Mouse (Mus musculus) Patski (cell line): ENCODE measurements around the gene Smurf2. TPM values are rescaled to one million over a fixed set of nuclear protein-coding genes. Genes with fewer than 3 reads are reported as not detected.
A peak's percentile ranks its signal among the peaks of the same experiment; 100 is the strongest.

ENCODE experiments used
- ATAC-seq: fragments of 100-300 bp; one replicate; pipeline ENCODE4 v1.8.0; 2021
- CTCF ChIA-PET: fragments of 350-600 bp; sonication (Branson Sonifier 250); formaldehyde crosslinking; loops from one replicate; lab custom pipeline; 2022; ENCODE audit warnings: inconsistent platforms; lab: Charles Lee
- POLR2A ChIA-PET: fragments of 350-600 bp; sonication (Branson Sonifier 250); formaldehyde crosslinking; loops from one replicate; lab custom pipeline; 2022; ENCODE audit warnings: antibody characterized with exemption, inconsistent platforms; lab: Charles Lee
- DNase-seq: peaks from one replicate; pipeline ENCODE4 v3.0.0-alpha.2; 2011; ENCODE audit warnings: low read depth, low spot score
- H3K27me3 ChIP-seq: fragments of 371-371 bp; one replicate; pipeline ENCODE4 v1.5.1; 2021
- CTCF ChIP-seq: fragments of 100-300 bp; IDR thresholded peaks from one replicate; pipeline ENCODE4 v1.5.1; 2021
- in situ Hi-C: fragments of 300-500 bp; cut with MboI; formaldehyde crosslinking; loops from 3 replicates; pipeline ENCODE4 v1.11.1; 2018; ENCODE audit warnings: low pct_unique_long_range_greater_than_20kb, mixed read lengths
- polyA plus RNA-seq: library from polyadenylated mRNA; unstranded; gene quantifications from one replicate; pipeline ENCODE4 v1.2.3, GENCODE M21; 2021

The Smurf2 gene
- polyA plus RNA-seq, 1 experiment from 2014 or later = 38.0 TPM

DNA sequence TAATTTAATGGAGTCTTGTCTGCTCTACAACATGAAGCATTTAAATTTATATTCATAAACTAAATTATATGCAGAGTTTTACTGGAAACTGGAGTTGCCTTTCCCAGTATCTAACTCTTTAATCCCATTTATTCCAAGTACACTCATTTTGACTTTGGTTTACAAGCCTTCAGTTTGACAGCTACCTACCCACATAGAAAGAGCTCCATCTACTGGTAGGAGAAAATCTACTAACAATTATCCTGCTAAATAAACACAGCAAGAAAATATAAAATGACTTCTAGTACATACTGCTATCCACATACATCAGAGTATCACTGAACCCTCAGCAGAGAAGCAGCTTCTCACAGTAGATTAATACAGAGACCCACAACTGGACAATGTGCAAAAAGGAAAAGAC is 9.3 kb downstream of the Smurf2 start:
- in situ Hi-C loops = no loop called here
- TF ChIP-seq CTCF = peak; percentile 41
- H3K27me3 ChIP-seq = no peaks in the 10 kb centered on the region
- ChIA-PET CTCF (interaction anchor here (0.6 to 1.8 kb wide), 8 partner anchors 11 to 78 kb away, joined by 3 to 10 read pairs (median 3); no protein-coding TSS in a partner anchor), POLR2A (no interaction called here)
- no peak for DNase-seq
- no peak for ATAC-seq

DNA sequence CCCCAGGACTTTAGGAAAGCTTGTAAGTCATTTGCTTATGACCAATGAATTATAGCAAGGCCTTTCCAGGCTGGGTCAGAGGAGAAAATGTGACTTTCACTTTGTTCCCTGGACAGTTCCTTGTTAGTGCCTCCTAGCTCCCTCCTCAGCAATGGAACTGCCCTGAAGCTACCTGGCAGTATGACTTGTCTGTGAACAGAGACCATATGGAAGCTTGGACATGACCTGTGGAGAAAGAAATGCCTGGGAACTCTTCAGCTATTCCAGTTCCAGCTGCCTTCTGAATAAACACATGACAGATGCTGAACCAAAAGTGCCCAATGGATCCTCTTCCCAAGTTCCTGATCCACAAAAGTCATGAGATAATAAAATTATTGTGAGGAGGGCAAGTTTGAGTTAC is 12.5 kb downstream of the Smurf2 start:
- ChIA-PET POLR2A (no interaction called here), CTCF (interaction anchor here (1.0 kb wide), 2 partner anchors 11 to 13 kb away, joined by 3 to 4 read pairs; no protein-coding TSS in a partner anchor)
- in situ Hi-C loops = no loop called here
- H3K27me3 ChIP-seq = no peaks in the 10 kb centered on the region
- ATAC-seq = no peak
- DNase-seq = no peak
- no peak for TF ChIP-seq CTCF

DNA sequence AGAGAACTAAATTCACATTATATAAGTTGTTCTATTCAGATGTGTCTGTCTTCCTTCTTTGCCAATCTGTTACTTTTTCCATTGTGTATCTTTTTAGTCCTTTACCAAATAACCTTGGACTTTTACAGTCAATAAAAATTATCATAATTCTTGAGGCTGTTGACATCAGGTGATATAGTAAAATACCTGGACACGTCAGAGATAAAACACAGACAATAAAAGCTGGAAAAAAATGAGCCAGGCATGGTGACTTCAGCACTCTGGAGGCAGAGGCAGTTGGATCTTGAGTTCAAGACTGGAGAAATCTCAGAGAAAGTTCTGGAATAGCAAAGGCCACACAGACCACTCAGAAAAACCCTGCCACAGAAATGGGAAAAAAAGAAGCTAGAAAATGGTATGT is 13.3 kb downstream of the Smurf2 start:
- ChIA-PET CTCF (interaction anchor here (1.0 to 1.5 kb wide), 3 partner anchors 8 to 12 kb away, joined by 3 to 4 read pairs (median 3); no protein-coding TSS in a partner anchor), POLR2A (no interaction called here)
- in situ Hi-C loops = no loop called here
- no peak for ATAC-seq
- H3K27me3 ChIP-seq = no peaks in the 10 kb centered on the region
- TF ChIP-seq CTCF = no peak
- no peak for DNase-seq

DNA sequence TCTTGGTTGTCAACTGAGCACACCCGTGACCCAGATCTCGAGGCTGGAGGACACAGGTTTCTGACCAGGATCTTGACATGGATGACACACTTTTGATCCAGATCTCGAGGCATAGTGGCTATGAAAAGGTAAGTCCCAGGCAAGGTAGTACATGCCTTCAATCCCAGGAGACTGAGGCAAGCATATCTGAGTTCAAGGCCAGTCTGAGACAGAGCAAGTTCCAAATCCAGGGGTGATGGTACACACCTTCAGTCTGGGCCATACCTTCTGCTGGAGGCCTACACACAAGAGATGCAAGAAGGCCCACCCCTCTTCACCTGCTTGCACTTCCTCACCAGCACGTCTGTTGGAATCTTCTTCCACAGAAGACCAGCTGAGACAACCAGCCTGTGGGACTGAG is 14.8 kb downstream of the Smurf2 start:
- ChIA-PET CTCF (no interaction called here), POLR2A (no interaction called here)
- no peaks in the 10 kb centered on the region for H3K27me3 ChIP-seq
- in situ Hi-C loops = no loop called here
- no peak for DNase-seq
- TF ChIP-seq CTCF = no peak
- no peak for ATAC-seq

DNA sequence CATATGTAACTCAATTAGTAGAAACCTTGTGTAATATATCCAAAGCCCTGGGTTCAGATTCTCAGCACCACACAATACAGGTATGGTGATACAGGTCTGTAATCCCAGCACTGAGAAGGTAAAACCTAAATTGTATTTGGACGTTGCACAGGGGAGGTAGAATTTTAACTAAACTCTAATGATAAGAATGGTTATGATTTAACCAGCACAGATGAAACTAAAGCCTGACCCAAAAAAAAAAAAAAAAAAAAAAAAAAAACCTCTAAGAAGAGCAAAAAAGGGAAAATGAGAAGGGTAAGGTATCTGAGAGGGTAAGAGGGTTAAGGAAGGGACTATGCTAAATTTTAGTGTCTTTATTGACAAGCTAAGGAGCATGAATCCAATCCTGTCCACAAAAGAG is 20.7 kb downstream of the Smurf2 start:
- POLR2A ChIA-PET = no interaction called here
- no peaks in the 10 kb centered on the region for H3K27me3 ChIP-seq
- ATAC-seq (no peak), DNase-seq (no peak)
- in situ Hi-C loops = no loop called here
- CTCF ChIA-PET = interaction anchor here (1.6 kb wide), 1 partner anchor 11 kb away, joined by 5 read pairs; no protein-coding TSS in a partner anchor
- TF ChIP-seq CTCF = no peak

DNA sequence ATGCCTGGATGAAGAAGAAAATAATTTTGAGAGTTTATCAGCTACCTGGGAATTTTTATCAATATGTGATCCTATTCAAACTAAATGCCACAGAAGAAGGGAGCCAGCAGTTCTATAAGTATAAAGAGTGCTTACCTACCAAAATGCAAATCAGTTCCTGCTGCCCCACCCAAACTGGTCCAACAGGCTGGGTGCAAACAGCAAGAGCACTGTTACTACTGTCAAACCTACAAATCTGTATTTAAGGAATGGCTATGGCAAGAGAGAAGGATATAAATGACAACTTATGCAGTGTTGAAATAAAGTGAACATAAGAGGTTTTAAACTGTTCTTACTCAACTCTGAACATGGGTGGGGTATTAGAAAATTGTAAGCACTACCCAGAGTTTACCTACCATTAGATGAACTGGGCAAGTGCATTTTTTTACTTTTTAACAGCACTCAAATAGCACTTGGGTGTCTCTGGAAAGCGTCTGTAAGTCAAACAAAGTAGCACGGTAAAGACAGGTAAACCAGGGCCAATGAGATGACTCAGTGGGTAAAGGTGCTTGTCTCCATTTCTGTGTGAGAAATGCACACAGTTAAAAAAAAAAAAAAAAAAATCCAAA is 23.9 kb downstream of the Smurf2 start:
- DNase-seq = no peak
- POLR2A ChIA-PET = no interaction called here
- no peak for ATAC-seq
- H3K27me3 ChIP-seq = no peaks in the 10 kb centered on the region
- TF ChIP-seq CTCF = no peak
- in situ Hi-C loops = no loop called here
- CTCF ChIA-PET = interaction anchor here (1.1 kb wide), 3 partner anchors 13 to 84 kb away, joined by 3 to 5 read pairs (median 4); no protein-coding TSS in a partner anchor

DNA sequence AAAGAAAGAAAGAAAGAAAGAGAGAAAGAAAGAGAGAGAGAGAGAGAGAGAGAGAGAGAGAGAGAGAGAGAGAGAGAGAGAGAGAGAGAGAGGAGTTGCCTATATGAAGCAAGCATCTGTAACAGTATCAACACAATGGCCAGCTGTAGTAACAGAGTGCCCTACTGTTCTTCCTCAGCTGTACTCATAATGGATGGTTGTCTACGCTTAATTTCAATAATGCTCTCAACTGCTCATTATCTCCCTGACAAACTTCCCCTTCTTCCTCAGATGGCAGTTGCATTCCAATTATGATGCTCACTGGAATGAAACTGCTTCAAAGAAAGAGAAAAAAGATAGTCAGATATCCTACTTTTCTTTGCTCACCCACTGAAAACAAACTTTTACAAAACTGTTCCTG is 36.9 kb downstream of the Smurf2 start:
- in situ Hi-C loops = no loop called here
- no peak for TF ChIP-seq CTCF
- ATAC-seq (no peak), DNase-seq (no peak)
- POLR2A ChIA-PET = no interaction called here
- H3K27me3 ChIP-seq = no peaks in the 10 kb centered on the region
- CTCF ChIA-PET = interaction anchor here (1.1 kb wide), 1 partner anchor 13 kb away, joined by 3 read pairs; no protein-coding TSS in a partner anchor

DNA sequence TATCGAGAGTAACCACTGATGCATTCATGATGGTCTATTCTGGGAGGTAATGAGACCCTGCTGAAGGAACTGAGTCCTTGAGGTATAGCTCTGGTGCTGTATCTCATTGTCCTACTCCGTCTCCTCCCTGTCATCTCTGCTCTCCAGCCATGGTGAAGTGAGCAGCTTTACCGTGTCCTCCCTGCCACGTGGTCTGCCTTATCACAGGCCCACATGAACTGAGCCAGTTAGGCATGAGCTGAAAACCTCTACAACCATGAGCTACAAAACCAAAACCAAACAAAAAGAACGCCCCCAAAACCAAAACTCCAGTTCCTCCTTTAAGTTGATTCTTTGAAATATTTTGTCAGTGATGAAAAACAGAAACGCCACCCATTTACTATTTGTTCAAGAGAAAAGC is 47.9 kb downstream of the Smurf2 start:
- DNase-seq (no peak), ATAC-seq (no peak)
- no peaks in the 10 kb centered on the region for H3K27me3 ChIP-seq
- CTCF ChIA-PET = interaction anchor here (1.2 to 3.0 kb wide), 2 partner anchors 18 to 38 kb away, joined by 3 to 10 read pairs; no protein-coding TSS in a partner anchor
- in situ Hi-C loops = no loop called here
- no peak for TF ChIP-seq CTCF
- POLR2A ChIA-PET = no interaction called here

DNA sequence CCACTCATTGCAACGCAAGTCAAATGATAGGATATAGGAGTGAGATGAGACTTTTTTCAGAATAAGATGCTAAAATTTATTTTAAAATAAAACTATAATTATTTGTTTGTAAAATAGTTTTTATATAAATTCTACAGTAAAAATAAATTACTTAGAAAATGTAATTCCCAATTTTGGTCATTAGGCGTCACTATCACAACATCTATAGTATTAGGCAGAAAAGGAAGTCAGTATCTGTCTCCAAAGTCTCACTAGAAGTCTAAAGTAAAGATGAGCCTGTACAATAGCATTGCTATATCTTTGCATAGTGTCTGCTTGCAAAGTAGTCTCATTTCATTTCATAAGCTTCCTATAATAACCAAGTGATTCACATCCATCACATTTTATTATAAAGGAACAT is 69.1 kb downstream of the Smurf2 start:
- no peak for DNase-seq
- CTCF ChIA-PET = interaction anchor here (0.6 to 1.6 kb wide), 4 partner anchors 11 to 124 kb away, joined by 3 to 4 read pairs (median 3); no protein-coding TSS in a partner anchor
- in situ Hi-C loops = no loop called here
- POLR2A ChIA-PET = no interaction called here
- peak; percentile 38 for TF ChIP-seq CTCF
- no peak for ATAC-seq
- no peaks in the 10 kb centered on the region for H3K27me3 ChIP-seq

DNA sequence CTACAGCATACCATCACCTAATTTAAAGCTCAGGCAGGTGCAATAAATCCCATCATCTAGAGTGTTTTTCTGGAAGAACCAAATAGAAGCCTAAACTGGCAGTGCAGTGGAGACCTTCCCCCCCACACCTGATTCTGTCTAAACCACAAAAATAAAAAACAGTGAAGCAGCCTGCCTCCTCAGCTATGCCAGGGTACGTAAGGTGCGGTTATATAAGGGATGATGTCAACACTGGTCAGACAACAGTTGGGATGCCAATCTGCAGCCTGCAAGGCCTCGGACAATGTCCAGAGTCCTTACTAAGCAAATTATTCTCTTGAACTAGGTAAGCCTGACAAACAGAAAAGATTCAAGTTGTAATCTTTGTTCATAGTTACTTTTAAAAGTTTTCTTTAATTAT is 78.5 kb downstream of the Smurf2 start:
- DNase-seq (no peak), ATAC-seq (no peak)
- ChIA-PET CTCF (no interaction called here), POLR2A (no interaction called here)
- TF ChIP-seq CTCF = no peak
- H3K27me3 ChIP-seq = no peaks in the 10 kb centered on the region
- in situ Hi-C loops = no loop called here

DNA sequence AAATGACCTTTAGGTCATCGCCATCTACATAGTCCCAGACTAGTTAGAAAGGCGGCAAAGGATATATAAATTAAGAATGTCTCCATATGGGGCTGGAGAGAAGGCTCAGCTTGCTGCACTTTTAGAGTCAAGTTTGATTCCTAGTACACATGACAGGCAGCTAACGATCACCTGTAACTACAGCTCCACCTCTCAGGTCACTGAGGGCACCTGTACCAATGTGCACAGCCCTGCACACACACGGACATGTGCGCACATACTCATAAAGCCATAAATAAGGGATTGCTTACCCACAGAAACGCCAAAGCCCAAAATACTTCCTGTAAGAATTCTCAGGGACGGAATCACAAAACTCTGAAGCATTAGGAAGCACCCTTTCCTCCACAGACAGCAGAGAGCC is 92.4 kb downstream of the Smurf2 start:
- ChIA-PET POLR2A (no interaction called here), CTCF (interaction anchor here (1.3 kb wide), 1 partner anchor 12 kb away, joined by 4 read pairs; no protein-coding TSS in a partner anchor)
- no peaks in the 10 kb centered on the region for H3K27me3 ChIP-seq
- no peak for DNase-seq
- in situ Hi-C loops = no loop called here
- no peak for ATAC-seq
- TF ChIP-seq CTCF = no peak
